Mouse (Mus musculus) myocyte (in vitro differentiated cells): Measurements from ENCODE around the gene A2ml1.

Source experiments
- MAX ChIP-seq: IDR thresholded peaks from one replicate; pipeline ENCODE4 v1.6.1; 2011; ENCODE audit warnings: low read depth, mild to moderate bottlenecking, control low read depth
- MYOD1 ChIP-seq, 3 experiments: IDR thresholded peaks; one replicate each; pipeline ENCODE4 v1.6.1; 2011; ENCODE audit warnings: control low read depth in 2 of 3, low read depth in 2 of 3, mild to moderate bottlenecking in 2 of 3, moderate library complexity in 1 of 3; ENCODE audit not compliant: insufficient read length in 2 of 3, control insufficient read depth in 1 of 3
- MYOG ChIP-seq, 3 experiments: IDR thresholded peaks; one replicate each; pipeline ENCODE4 v1.6.1; 2011; ENCODE audit warnings: control low read depth in 2 of 3, low read depth in 2 of 3, mild to moderate bottlenecking in 2 of 3; ENCODE audit not compliant: insufficient read length in 2 of 3, control insufficient read depth in 1 of 3, insufficient read depth in 1 of 3
- POLR2A ChIP-seq: IDR thresholded peaks from one replicate; pipeline ENCODE4 v1.6.1; 2011; ENCODE audit warnings: low read depth, mild to moderate bottlenecking, control low read depth, moderate library complexity; ENCODE audit not compliant: insufficient read length
- POLR2AphosphoS2 ChIP-seq: IDR thresholded peaks from one replicate; pipeline ENCODE4 v1.6.1; 2011; ENCODE audit warnings: low read depth, control low read depth; ENCODE audit not compliant: insufficient read length

DNA sequence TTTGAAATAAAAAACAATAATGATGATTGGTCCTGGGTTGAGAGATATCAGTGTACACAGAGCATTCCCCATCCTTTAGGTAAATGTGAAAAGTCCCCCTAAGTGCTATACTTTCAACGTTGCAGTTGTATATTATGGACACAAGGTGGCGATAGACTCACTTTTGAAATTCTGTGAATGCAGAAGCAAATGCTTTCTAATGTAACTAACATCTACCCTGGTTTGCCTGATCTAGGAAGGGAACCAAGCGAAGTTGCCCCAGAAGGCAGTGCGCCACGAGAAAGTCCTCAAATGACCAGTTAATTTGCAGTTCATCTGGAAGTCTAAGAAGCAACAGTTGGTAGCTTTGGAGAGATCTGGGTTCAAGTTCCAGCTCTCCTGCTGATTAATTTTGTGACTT, 23.1 kb upstream of the A2ml1 start:
- TF ChIP-seq MYOD1 (IDR thresholded peaks at IDR 0.05; ENCODE audit: control insufficient read depth in 1 of 3, insufficient read length in 2 of 3, low read depth in 2 of 3) (no peak), POLR2A (no peak), POLR2AphosphoS2 (no peak), MYOG (IDR thresholded peaks at IDR 0.05; ENCODE audit: control insufficient read depth in 1 of 3, insufficient read depth in 1 of 3, insufficient read length in 2 of 3, low read depth in 2 of 3) (no peak), MAX (no peak)
